Mouse (Mus musculus) myocyte (in vitro differentiated cells): Measurements from ENCODE around the gene Gm49342.

Experiments used
- E2F4 ChIP-seq: IDR thresholded peaks from one replicate; pipeline ENCODE4 v1.6.1; 2011; ENCODE audit warnings: mild to moderate bottlenecking, control low read depth, moderate library complexity; ENCODE audit not compliant: insufficient read depth
- MAX ChIP-seq: IDR thresholded peaks from one replicate; pipeline ENCODE4 v1.6.1; 2011; ENCODE audit warnings: low read depth, mild to moderate bottlenecking, control low read depth
- MYOD1 ChIP-seq, 3 experiments: IDR thresholded peaks; one replicate each; pipeline ENCODE4 v1.6.1; 2011; ENCODE audit warnings: control low read depth in 2 of 3, low read depth in 2 of 3, mild to moderate bottlenecking in 2 of 3, moderate library complexity in 1 of 3; ENCODE audit not compliant: insufficient read length in 2 of 3, control insufficient read depth in 1 of 3
- MYOG ChIP-seq, 3 experiments: IDR thresholded peaks; one replicate each; pipeline ENCODE4 v1.6.1; 2011; ENCODE audit warnings: control low read depth in 2 of 3, low read depth in 2 of 3, mild to moderate bottlenecking in 2 of 3; ENCODE audit not compliant: insufficient read length in 2 of 3, control insufficient read depth in 1 of 3, insufficient read depth in 1 of 3
- POLR2A ChIP-seq: IDR thresholded peaks from one replicate; pipeline ENCODE4 v1.6.1; 2011; ENCODE audit warnings: low read depth, mild to moderate bottlenecking, control low read depth, moderate library complexity; ENCODE audit not compliant: insufficient read length
- POLR2AphosphoS2 ChIP-seq: IDR thresholded peaks from one replicate; pipeline ENCODE4 v1.6.1; 2011; ENCODE audit warnings: low read depth, control low read depth; ENCODE audit not compliant: insufficient read length
- TCF12 ChIP-seq: IDR thresholded peaks from one replicate; pipeline ENCODE4 v1.6.1; 2011; ENCODE audit warnings: mild to moderate bottlenecking, control low read depth; ENCODE audit not compliant: poor library complexity, insufficient read depth, severe bottlenecking
- USF1 ChIP-seq: IDR thresholded peaks from one replicate; pipeline ENCODE4 v1.6.1; 2011; ENCODE audit warnings: low read depth, mild to moderate bottlenecking, control low read depth, moderate library complexity

DNA sequence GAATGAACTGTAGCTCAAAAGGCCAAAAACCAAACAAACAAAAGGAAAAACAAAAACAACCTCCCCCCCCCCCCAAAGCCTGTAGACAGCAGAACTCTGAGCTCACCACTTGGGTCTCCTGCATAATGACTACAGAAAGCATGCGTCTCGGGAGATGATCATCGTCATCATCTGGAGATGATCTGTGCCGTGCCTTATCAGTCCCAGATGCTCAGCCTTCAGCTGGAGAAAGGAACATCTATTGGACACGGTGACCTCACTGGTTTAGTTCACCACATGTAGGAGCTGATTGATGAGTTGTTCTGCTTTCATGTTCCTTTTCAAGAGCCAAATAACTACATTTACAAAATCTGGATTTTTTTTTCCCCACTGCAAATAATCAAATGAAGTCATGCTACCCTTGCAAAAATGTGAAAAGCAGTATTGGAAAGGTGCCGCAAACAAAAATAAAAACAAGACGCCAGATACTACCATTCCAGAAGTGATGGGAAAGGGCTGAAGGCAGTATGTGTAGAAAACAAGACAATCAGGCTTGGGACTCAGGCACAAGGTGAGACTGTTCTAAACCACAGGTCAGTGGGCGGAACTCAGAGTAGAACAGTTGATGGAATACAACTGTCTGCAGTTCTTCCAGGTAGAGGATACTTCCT is 63.0 kb downstream of the Gm49342 start, which contains the start of gene Rnase10:
- TF ChIP-seq MAX (no peak), POLR2A (no peak), MYOG (IDR thresholded peaks at IDR 0.05; ENCODE audit: control insufficient read depth in 1 of 3, insufficient read depth in 1 of 3, insufficient read length in 2 of 3, low read depth in 2 of 3) (no peak), E2F4 (no peak), TCF12 (no peak), USF1 (no peak), MYOD1 (IDR thresholded peaks at IDR 0.05; ENCODE audit: control insufficient read depth in 1 of 3, insufficient read length in 2 of 3, low read depth in 2 of 3) (no peak), POLR2AphosphoS2 (no peak)
